Mouse (Mus musculus): Measurements from ENCODE around the gene Pnma1.
"Not testable (repeated sequence)": the region's sequence is repeated elsewhere in the genome, so short reads cannot be mapped to it uniquely, and the experiment has no call there.

Gene Pnma1

GRCm38 (mm10) chr12:84107692-84108091 lies 40.6 kb downstream of the Pnma1 start:
- DNase-seq (ENCODE audit: low read depth), result no peak

GRCm38 (mm10) chr12:84107012-84107411 lies 41.3 kb downstream of the Pnma1 start:
- DNase-seq (ENCODE audit: low read depth), result no peak

- no peak for DNase-seq (ENCODE audit: low read depth)
These were observed 46.8 kb downstream of the Pnma1 start for GRCm38 (mm10) chr12:84101493-84101845.

- not testable (repeated sequence) for DNase-seq (ENCODE audit: low read depth)
These were observed 47.4 kb downstream of the Pnma1 start, which contains the start of gene Acot6 for GRCm38 (mm10) chr12:84100604-84101492. Acot6 (plus strand) TSS chr12:84100654.

GRCm38 (mm10) chr12:84100071-84100470 lies 48.2 kb downstream of the Pnma1 start:
- no peak for DNase-seq (ENCODE audit: low read depth)

- DNase-seq (ENCODE audit: low read depth), result no peak
These were observed 48.7 kb downstream of the Pnma1 start for GRCm38 (mm10) chr12:84099605-84100004.

Measured in NIH3T3 (cell line).